ENCODE assay signal across 18 mouse cellular contexts in the genomic region with DNA sequence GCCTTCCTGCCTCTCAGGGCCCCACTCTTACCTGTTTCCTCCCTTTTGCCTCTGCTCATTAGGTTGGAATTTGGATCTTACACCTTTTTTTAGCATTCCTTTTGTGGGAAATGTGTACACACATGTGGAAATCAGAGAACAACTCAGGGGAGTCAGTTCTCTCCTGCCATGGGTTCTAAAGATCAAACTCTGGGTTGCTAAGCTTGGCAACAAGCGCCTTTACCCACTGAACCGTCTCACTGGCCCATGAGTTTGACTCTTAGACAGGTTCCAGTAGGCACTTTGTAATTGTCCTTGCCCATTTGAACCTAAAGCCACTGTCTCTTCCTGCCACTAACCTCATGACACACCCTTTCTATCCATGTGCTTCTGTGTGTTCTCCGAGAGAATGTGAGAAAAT. TPM values are rescaled to one million over a fixed set of nuclear protein-coding genes. Genes with fewer than 3 reads are reported as not detected.
"Had no signal": no experiment of that assay in that cellular context is flagged by ENCODE, and none has a peak within 500 bp of the region (broad histone marks: within the 10 kb centered on the region; RNA-seq: fewer than 3 reads in every experiment).

No protein-coding gene starts in this region.

- DNase-seq: lung, embryonic 14.5 days; lung, postnatal 10 days; lung, postnatal 4 days; midbrain, embryonic 14.5 days; retina, postnatal 1 day; right cerebral cortex, adult 18-20 months; right cerebral cortex, postnatal 25 days; right cerebral cortex, postnatal 4 days; spleen, adult 18-20 months; thymus, adult 18-20 months; thymus, postnatal 14 days; thymus, postnatal 36 days had no signal

- ATAC-seq: midbrain, embryonic 16.5 days had no signal

- H3K4me1 ChIP-seq: midbrain, embryonic 10.5 days; midbrain, embryonic 12.5 days; neural tube, embryonic 13.5 days; neural tube, embryonic 15.5 days had no signal

- H3K4me2 ChIP-seq: lung, embryonic 14.5 days; midbrain, embryonic 12.5 days; neural tube, embryonic 13.5 days; neural tube, embryonic 15.5 days had no signal

- H3K27me3 ChIP-seq: midbrain, embryonic 12.5 days; neural tube, embryonic 13.5 days; neural tube, embryonic 15.5 days had no signal

- H3K9ac ChIP-seq: lung, embryonic 14.5 days; midbrain, embryonic 12.5 days; neural tube, embryonic 13.5 days; neural tube, embryonic 15.5 days had no signal

- H3K27ac ChIP-seq: midbrain, embryonic 10.5 days; midbrain, embryonic 12.5 days; neural tube, embryonic 13.5 days; neural tube, embryonic 15.5 days had no signal

- H3K4me3 ChIP-seq: midbrain, embryonic 10.5 days; midbrain, embryonic 12.5 days; myocyte; neural tube, embryonic 13.5 days; neural tube, embryonic 15.5 days had no signal

- H3K9me3 ChIP-seq: midbrain, embryonic 10.5 days; midbrain, embryonic 12.5 days; neural tube, embryonic 13.5 days; neural tube, embryonic 15.5 days had no signal

RNA-seq across cellular contexts. Expression of gene Cox8b, which starts 5.6 kb away (rescaled TPM):
- polyA plus RNA-seq: lung, embryonic 14.5 days; midbrain, embryonic 10.5 days; midbrain, embryonic 12.5 days; midbrain, embryonic 14.5 days; midbrain, embryonic 16.5 days had no signal
